Mouse (Mus musculus): ENCODE measurements around the gene Doc2a.
"Not testable (repeated sequence)": the region's sequence is repeated elsewhere in the genome, so short reads cannot be mapped to it uniquely, and the experiment has no call there.

The Doc2a gene

DNA sequence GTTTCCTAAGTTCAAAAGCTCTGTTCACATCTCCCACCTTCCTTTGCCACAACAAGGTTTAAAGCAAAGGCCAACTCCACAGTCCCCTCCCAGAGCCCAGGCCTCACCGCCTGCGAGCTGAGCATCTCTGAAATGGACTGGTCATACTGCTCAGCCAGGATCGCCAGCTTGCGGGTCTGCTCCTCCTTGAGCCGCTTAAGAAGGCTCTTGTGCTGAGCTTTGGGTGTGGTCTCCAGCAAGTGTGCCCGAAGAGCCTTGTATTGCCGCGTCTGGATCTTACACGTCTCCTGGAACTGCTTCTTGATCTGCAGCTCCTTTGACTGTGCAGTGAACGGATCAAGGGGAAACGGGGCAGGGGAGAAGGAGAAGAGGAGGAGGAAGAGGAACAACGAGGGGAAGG lies 20.8 kb downstream of the Doc2a start:
- DNase-seq (ENCODE audit: low spot score in 2 of 2) = no peak

DNA sequence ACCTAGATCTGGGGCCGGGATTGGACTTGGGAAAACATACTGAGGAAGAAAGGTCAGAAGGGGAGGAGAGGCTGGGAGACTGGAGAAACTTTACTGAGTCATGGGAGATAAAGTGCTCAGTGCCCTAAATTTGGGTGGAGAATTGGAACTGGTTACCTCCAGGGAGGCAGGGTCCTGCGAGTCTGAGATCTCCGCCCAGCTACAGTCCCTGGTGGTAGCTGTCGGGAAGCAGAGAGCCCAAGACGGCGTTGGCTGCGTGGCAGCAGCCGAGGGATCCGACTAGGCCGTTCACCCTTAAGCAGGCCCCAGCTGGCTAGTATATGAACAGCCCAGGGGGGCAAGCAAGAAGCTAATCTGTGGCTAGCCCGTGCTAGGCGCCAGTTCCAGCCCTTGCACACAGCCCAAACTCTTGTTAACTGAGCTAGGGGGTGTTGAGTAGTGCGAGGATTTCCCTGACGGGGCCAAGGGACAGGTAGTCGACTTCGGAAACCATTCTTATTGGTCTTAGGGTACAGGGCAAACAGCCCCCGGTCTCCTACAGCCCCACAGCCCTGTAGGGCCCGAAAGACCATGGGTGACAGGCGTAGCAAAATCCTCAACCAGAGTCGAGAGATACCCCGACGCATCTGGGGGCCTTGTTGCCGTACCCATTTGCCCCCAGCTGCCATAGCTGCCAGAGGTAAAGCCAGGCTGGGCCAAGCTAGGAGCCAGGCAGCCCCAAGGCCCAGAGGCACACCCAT lies 22.7 kb downstream of the Doc2a start:
- DNase-seq (ENCODE audit: low spot score in 2 of 2) = no peak

DNA sequence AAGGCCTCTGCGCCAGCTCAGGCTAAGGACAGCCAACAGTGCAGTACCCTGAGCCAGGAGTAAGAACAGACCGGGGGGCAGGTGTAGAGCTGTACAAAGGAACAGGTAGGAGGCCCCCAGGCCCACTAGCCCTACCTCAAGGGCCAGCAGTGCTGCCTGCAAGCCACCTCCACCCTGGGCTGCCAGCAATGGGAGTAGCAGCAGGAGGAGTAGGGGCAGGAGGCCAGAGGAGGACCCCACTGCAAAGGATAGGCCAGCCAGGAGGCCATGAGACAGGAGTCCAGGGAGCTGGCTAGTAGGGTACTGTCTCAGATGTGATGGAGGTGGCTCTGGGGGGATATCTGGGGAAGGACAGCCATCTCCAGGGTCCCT lies 23.3 kb downstream of the Doc2a start:
- no peak for DNase-seq (ENCODE audit: low spot score in 2 of 2)

DNA sequence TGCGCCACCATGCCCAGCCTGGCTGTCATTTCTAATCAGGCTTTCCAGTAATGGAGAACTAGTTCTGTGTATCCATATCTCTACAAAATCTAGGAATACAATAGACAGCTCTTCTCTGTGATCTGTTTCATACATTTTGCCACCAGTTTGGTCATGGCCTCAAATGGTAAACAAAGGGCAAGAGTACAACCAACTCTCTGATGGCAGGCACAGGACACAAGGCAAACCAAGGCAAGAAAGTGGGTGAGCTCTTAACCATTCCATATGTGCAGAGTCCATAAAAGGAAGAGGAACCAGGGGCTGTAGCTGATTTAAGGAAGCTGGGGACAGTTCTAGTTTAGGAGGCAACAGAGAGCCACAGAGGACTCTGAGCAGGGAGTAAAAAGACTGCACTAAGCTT lies 30.0 kb downstream of the Doc2a start:
- DNase-seq (ENCODE audit: low spot score in 2 of 2) = no peak

GRCm38 (mm10) chr7:126881040-126881439 lies 33.8 kb downstream of the Doc2a start:
- DNase-seq (ENCODE audit: low spot score in 2 of 2) = no peak

DNA sequence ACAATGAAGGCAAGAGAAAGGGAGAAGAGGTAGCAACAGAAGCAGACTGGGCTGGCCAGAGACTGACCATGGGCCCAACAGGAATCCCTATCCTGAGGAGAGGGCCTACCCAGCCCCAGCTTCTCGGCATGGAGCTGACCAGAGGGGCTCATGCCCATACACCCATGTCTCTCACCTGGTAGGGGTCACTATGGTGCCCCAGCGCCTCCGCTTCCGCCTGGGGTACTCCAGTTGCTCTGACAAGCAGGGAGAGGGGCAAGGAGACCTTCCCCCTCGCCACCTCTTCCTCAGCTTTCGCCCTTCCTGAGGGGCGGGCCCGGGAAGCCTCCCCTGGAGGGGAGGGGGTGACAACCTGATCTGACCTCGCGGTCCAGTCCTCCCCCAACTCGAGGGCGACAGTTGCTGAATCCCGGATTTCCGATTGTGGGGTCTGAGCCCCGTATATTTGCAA lies 36.5 kb downstream of the Doc2a start:
- DNase-seq (ENCODE audit: low spot score in 2 of 2) = peak; percentile 38 to 54

DNA sequence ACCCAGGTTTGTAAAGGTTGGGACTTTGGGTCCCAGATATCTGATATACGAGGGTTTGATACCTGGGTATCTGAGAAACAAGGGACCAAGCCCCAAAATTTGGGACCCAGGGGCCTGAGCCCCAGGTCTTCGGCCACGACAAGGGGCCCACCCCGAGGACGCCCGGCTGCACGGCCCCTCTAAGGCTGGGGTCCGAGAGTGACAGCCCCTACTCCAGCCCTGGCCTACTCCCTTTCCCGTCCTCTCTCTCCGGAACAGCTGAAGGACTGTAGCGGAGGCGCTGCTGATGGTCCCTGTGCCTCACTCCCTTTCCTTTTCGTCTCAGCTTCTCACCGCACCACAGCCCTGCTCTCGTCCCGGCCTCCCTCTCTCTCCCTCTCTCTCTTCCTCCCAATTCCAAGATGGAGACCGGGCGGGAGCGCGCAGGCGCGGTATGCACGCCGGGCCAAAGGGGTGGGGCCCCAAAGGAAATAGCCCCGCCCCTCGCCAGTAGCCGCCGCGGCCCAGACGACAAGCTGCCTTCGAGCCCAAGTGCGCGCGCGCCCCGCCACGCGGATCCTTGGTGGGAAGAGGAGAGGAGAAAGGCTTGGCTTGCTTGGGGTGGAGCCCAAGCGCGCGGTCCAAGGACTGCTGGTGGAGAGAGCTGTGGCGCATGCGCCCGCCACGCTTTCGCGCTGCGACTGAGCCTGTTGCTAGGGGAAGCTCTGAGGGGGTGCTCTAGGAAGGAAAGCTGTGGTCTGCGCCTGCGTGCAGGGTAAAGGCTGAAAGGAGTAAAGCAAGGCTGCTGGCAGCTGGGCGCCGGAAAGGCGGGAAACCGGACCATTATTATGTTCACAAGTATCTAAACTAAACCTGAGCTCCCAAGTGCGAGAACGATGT lies 37.3 kb downstream of the Doc2a start, which contains the start of gene Taok2:
TSS of gene Taok2 (minus strand) at position 418 of the 879 bp plus-strand sequence.
- peak; percentile 96 to 97 for DNase-seq (ENCODE audit: low spot score in 2 of 2)

DNA sequence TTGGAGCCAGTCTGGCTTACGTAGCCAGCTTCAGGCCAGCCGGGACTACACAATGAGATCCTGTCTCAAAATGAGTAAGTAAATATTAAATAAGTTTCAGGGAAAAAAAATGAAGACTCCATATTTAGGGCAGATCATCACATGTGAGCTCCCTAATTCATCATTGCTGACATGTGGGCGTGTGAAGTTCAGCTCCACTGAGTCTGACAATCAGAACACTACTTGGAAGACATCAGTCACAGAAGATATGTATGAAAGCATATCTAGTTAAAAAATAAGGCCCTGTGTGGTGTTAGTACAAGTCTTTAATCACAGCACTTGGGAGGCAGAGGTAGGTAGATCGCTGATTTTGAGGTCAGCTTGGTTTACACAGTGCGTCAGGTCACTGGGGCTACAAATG lies 40.1 kb downstream of the Doc2a start:
- no peak for DNase-seq (ENCODE audit: low spot score in 2 of 2)

- DNase-seq (ENCODE audit: low spot score in 2 of 2) = no peak
These were observed 41.6 kb downstream of the Doc2a start for GRCm38 (mm10) chr7:126888852-126889251.

DNA sequence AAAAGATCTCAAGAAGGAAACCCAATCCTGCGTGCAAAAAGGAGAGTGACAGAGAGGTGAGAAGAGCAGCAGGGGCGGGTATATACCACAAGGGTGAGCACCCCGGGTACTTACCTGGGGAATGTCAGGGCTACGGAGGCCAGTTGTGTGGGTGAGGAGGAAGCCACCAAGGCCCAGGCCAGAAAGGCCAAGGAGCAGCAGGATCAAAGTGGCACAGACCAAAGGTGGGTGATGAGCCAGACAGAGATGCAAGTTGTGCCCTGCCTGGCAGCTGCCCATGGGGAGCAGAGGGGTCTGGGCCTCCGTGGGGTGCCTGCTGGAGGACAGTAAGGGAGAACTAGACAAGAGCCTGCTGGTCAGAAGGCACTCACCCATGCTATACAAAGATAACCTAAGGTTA lies 49.7 kb downstream of the Doc2a start:
- peak; percentile 19 to 28 for DNase-seq (ENCODE audit: low spot score in 2 of 2)

GRCm38 (mm10) chr7:126897390-126898101 lies 50.3 kb downstream of the Doc2a start:
- peak; percentile 43 to 46 for DNase-seq (ENCODE audit: low spot score in 2 of 2)

- DNase-seq (ENCODE audit: low spot score in 2 of 2) = peak; percentile 98 to 99
These were observed 51.1 kb downstream of the Doc2a start for GRCm38 (mm10) chr7:126898102-126898990.

DNA sequence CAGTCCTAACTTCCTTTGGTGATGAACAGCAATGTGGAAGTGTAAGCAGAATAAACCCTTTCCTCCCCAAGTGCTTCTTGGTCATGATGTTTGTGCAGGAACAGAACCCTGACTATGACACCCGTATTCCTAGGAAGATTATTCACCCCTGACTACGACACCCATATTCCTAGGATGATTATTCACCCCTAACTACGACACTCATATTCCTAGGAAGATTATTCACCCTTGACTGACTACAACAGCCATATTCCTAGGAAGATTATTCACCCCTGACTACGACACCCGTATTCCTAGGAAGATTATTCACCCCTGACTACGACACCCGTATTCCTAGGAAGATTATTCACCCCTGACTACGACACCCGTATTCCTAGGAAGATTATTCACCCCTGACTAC lies 52.6 kb downstream of the Doc2a start:
- DNase-seq (ENCODE audit: low spot score in 2 of 2) = not testable (repeated sequence)
